ENCODE assay signal across 8 mouse cellular contexts in the genomic region with DNA sequence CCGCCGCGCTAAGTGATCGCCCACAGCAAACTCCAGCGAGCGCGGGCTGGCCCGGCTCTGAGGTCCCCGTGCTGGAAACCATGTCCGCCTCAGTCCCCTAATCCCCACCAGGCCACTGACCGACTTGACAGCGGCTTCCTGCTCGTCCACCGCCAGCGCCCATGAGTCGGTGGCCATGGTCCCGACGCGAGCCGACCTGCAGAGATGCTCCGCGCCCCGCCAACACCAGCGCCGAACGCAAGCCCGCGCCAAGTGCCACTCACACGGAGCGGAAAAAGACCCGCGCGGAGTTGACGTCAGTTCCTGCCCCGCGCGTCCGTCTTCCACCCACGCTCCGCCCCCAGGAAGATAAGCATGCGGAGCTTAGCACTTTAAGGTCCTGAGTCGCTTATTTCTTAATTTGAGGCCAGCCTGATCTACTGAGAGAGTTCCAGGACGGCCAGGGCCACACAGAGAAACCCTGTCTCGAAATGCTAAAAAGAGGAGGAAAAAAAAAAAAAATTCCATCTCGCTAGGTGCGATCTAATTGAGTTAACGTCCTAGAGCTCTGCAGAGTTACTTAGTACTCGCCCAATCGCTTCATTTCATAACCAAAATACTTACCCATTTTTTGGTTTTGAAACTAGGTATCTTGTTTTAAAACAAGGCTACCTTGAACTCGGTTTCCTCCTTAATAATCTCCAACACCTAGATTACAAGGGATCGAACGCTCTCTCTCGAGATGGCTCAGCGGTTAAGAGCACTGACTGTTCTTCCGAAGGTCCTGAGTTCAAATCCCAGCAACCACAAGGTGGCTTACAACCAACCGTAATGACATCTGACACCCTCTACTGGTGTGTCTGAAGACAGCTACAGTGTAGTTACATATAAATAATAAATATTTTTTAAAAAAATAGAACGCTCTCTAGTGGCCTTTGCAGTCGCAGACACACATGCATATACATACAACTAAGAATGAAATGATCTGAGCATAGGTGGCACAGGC. TPM values are rescaled to one million over a fixed set of nuclear protein-coding genes. Genes with fewer than 3 reads are reported as not detected.
DNase-seq lines count a peak whose midpoint lies in the region; ATAC-seq and TF ChIP-seq lines count a peak whose summit lies in the region.

A gene (minus strand): TSS at position 254 of the 985 bp plus-strand sequence.

- H3K79me2 ChIP-seq in C2C12 (ENCODE audit: control insufficient read depth, insufficient read depth): peaks cover 49% of the 10 kb centered on the region

- no peak for TF ChIP-seq CTCF in C2C12 (IDR thresholded peaks at IDR 0.05; ENCODE audit: control insufficient read depth, insufficient read depth, insufficient read length)
- TF ChIP-seq CTCF in brain, embryonic 14.5 days (IDR thresholded peaks at IDR 0.05; ENCODE audit: borderline replicate concordance, extremely low read depth, insufficient read depth, insufficient read length): no peak
- TF ChIP-seq CTCF in kidney, postnatal 0 days (IDR thresholded peaks at IDR 0.05; ENCODE audit: low read depth): peak; percentile 45; the same call in 1 of the 2 replicates

- H3K4me1 ChIP-seq in erythroblast, embryonic 14.5 days (ENCODE audit: control insufficient read depth): peaks cover 39% of the 10 kb centered on the region
- peaks cover 16% of the 10 kb centered on the region for H3K4me1 ChIP-seq in heart, embryonic 12.5 days (replicated peaks)
- no peaks in the 10 kb centered on the region for H3K4me1 ChIP-seq in kidney, postnatal 0 days (replicated peaks; ENCODE audit: insufficient read depth, low read length)
- H3K4me1 ChIP-seq in liver, embryonic 11.5 days (replicated peaks; ENCODE audit: control insufficient read depth, insufficient read depth, low read length): peaks cover 9% of the 10 kb centered on the region
- 0 out of 2 replicates have a peak, but pooled peaks cover 4% of the 10 kb centered on the region for H3K4me1 ChIP-seq in stomach, embryonic 14.5 days (ENCODE audit: control insufficient read depth, insufficient read depth, low read length)

- peak; percentile 95 for ATAC-seq in heart, embryonic 12.5 days (ENCODE audit: insufficient number of reproducible peaks, low FRiP score)
- ATAC-seq in kidney, postnatal 0 days (replicated peaks; ENCODE audit: low FRiP score, low read depth): peak; percentile 91
- peak; percentile 93 for ATAC-seq in liver, embryonic 11.5 days (replicated peaks; ENCODE audit: low FRiP score)
- peak; percentile 91 for ATAC-seq in stomach, embryonic 14.5 days (ENCODE audit: insufficient number of reproducible peaks, insufficient read depth, low FRiP score, low read depth)

- TF ChIP-seq POLR2A in brain, embryonic 14.5 days (IDR thresholded peaks at IDR 0.05; ENCODE audit: borderline replicate concordance, extremely low read depth, insufficient read depth, insufficient read length, poor library complexity, severe bottlenecking): peak; percentile 67; the same call in 1 of the 2 replicates

- WGBS in heart, embryonic 12.5 days: 4% methylated on average over 58 of the region's 58 CpGs
- 4% methylated on average over 58 of the region's 58 CpGs for WGBS in kidney, postnatal 0 days
- 3% methylated on average over 58 of the region's 58 CpGs for WGBS in liver, embryonic 11.5 days
- WGBS in stomach, embryonic 14.5 days: 3% methylated on average over 58 of the region's 58 CpGs

- H3K27me3 ChIP-seq in C2C12 (ENCODE audit: control insufficient read depth, insufficient read depth, insufficient read length): no peaks in the 10 kb centered on the region
- H3K27me3 ChIP-seq in erythroblast, embryonic 14.5 days (ENCODE audit: control insufficient read depth): no peaks in the 10 kb centered on the region
- no peaks in the 10 kb centered on the region for H3K27me3 ChIP-seq in heart, embryonic 12.5 days (replicated peaks)
- no peaks in the 10 kb centered on the region for H3K27me3 ChIP-seq in kidney, postnatal 0 days (ENCODE audit: insufficient read depth, low read length)
- H3K27me3 ChIP-seq in liver, embryonic 11.5 days (replicated peaks; ENCODE audit: control insufficient read depth, insufficient read depth, low read length): no peaks in the 10 kb centered on the region
- H3K27me3 ChIP-seq in stomach, embryonic 14.5 days (ENCODE audit: control insufficient read depth, insufficient read depth, low read length): no peaks in the 10 kb centered on the region

- peak within 1 kb of the TSS; percentile 90 for H3K9ac ChIP-seq in heart, embryonic 12.5 days
- H3K9ac ChIP-seq in kidney, postnatal 0 days (ENCODE audit: low read depth, low read length): peak within 1 kb of the TSS; percentile 90
- H3K9ac ChIP-seq in liver, embryonic 11.5 days (ENCODE audit: low read depth, low read length): peak within 1 kb of the TSS; percentile 82
- H3K9ac ChIP-seq in stomach, embryonic 14.5 days (replicated peaks; ENCODE audit: low read depth, low read length): peak within 1 kb of the TSS; percentile 75

- H3K4me2 ChIP-seq in heart, embryonic 12.5 days: peak within 1 kb of the TSS; percentile 76
- peak within 1 kb of the TSS; percentile 80 for H3K4me2 ChIP-seq in kidney, postnatal 0 days (ENCODE audit: low read length)
- peak within 1 kb of the TSS; percentile 75 for H3K4me2 ChIP-seq in liver, embryonic 11.5 days
- peak within 1 kb of the TSS; percentile 78 for H3K4me2 ChIP-seq in stomach, embryonic 14.5 days (replicated peaks; ENCODE audit: low read depth, low read length)

- peak within 1 kb of the TSS; percentile 84 for H3K27ac ChIP-seq in heart, embryonic 12.5 days (ENCODE audit: poor library complexity, severe bottlenecking)
- H3K27ac ChIP-seq in kidney, postnatal 0 days: peak within 1 kb of the TSS; percentile 92
- peak within 1 kb of the TSS; percentile 86 for H3K27ac ChIP-seq in liver, embryonic 11.5 days (ENCODE audit: low read depth, low read length)
- H3K27ac ChIP-seq in stomach, embryonic 14.5 days (ENCODE audit: low read length): peak within 1 kb of the TSS; percentile 78

- peak; percentile 97 for DNase-seq in brain, embryonic 14.5 days (ENCODE audit: low read depth)
- DNase-seq in kidney, postnatal 0 days (ENCODE audit: low spot score): peak; percentile 95
- peak; percentile 86 for DNase-seq in liver, embryonic 11.5 days (ENCODE audit: low spot score)
- DNase-seq in naive thymus-derived CD4-positive, alpha-beta T cell, adult 2 months (ENCODE audit: low read depth): peak; percentile 93

- no peaks in the 10 kb centered on the region for H3K9me3 ChIP-seq in erythroblast, embryonic 14.5 days (ENCODE audit: control insufficient read depth, low read length)
- H3K9me3 ChIP-seq in heart, embryonic 12.5 days (replicated peaks): no peaks in the 10 kb centered on the region
- H3K9me3 ChIP-seq in kidney, postnatal 0 days (replicated peaks; ENCODE audit: low read length): no peaks in the 10 kb centered on the region
- H3K9me3 ChIP-seq in liver, embryonic 11.5 days (ENCODE audit: control insufficient read depth, low read length): no peaks in the 10 kb centered on the region
- H3K9me3 ChIP-seq in stomach, embryonic 14.5 days (ENCODE audit: control insufficient read depth, low read depth, low read length): no peaks in the 10 kb centered on the region

- H3ac ChIP-seq in C2C12 (ENCODE audit: control insufficient read depth, insufficient read length, low read depth): peak within 1 kb of the TSS; percentile 80

- H3K36me3 ChIP-seq in C2C12 (ENCODE audit: control insufficient read depth, insufficient read depth): peaks cover 8% of the 10 kb centered on the region
- peaks cover 31% of the 10 kb centered on the region for H3K36me3 ChIP-seq in erythroblast, embryonic 14.5 days (ENCODE audit: control insufficient read depth)
- H3K36me3 ChIP-seq in heart, embryonic 12.5 days: peaks cover 13% of the 10 kb centered on the region; the same call in 1 of the 2 replicates
- no peaks in the 10 kb centered on the region for H3K36me3 ChIP-seq in kidney, postnatal 0 days (ENCODE audit: insufficient read depth, low read length)
- H3K36me3 ChIP-seq in liver, embryonic 11.5 days (ENCODE audit: control insufficient read depth, insufficient read depth, low read length): peaks cover 3% of the 10 kb centered on the region; the same call in 1 of the 2 replicates
- H3K36me3 ChIP-seq in stomach, embryonic 14.5 days (ENCODE audit: control insufficient read depth, insufficient read depth, low read length): peaks cover 3% of the 10 kb centered on the region

- H3K4me3 ChIP-seq in C2C12 (ENCODE audit: insufficient read depth, poor library complexity, severe bottlenecking): peak within 1 kb of the TSS; percentile 93
- peak within 1 kb of the TSS; percentile 88 for H3K4me3 ChIP-seq in erythroblast, embryonic 14.5 days (replicated peaks)
- H3K4me3 ChIP-seq in heart, embryonic 12.5 days: peak within 1 kb of the TSS; percentile 94
- peak within 1 kb of the TSS; percentile 92 for H3K4me3 ChIP-seq in kidney, postnatal 0 days (replicated peaks; ENCODE audit: low read depth, low read length)
- H3K4me3 ChIP-seq in liver, embryonic 11.5 days (ENCODE audit: low read depth, low read length): peak within 1 kb of the TSS; percentile 80
- H3K4me3 ChIP-seq in stomach, embryonic 14.5 days (ENCODE audit: low read depth, low read length): peak within 1 kb of the TSS; percentile 90

- H3K79me3 ChIP-seq in C2C12 (ENCODE audit: low read depth): peaks cover 37% of the 10 kb centered on the region

TF ChIP-seq in C2C12, 6 proteins besides CTCF, POLR2A, EP300 and RAD21:
- TF ChIP-seq MYOD1 (IDR thresholded peaks at IDR 0.05; ENCODE audit: control insufficient read depth, insufficient read length, low read depth): no peak
- no peak for TF ChIP-seq USF1 (IDR thresholded peaks at IDR 0.05; ENCODE audit: low read depth)
- no peak for TF ChIP-seq MYOG (IDR thresholded peaks at IDR 0.05; ENCODE audit: control insufficient read depth, extremely low read depth, insufficient read length)
- peak; percentile 91 for TF ChIP-seq MAX (IDR thresholded peaks at IDR 0.05)
- no peak for TF ChIP-seq FOSL1 (IDR thresholded peaks at IDR 0.05; ENCODE audit: insufficient read depth, low read length, poor library complexity, severe bottlenecking)
TF ChIP-seq in C2C12: peak in this region for 1.

RNA-seq across cellular contexts. Expression of the gene that starts here (rescaled TPM):
- polyA plus RNA-seq in C2C12 (2012; fragmentation: generic; extraction: Trizol): 44.0 TPM
- polyA plus RNA-seq in brain, embryonic 14.5 days (2012; rRNA removed): 43.5 and 47.2 TPM in 2 replicates
- polyA plus RNA-seq in erythroblast, embryonic 14.5 days (2012): 4.4 and 5.7 TPM in 2 replicates
- 14.9 and 16.3 TPM in 2 replicates for polyA plus RNA-seq in heart, embryonic 12.5 days (2016; fragmentation: Nextera tagmentation; extraction: Ambion mirVana)
- polyA plus RNA-seq in kidney, postnatal 0 days (2015; fragmentation: Nextera tagmentation; extraction: Ambion mirVana): 13.3 and 13.7 TPM in 2 replicates
- polyA plus RNA-seq in liver, embryonic 11.5 days (2014; fragmentation: Nextera tagmentation; extraction: Ambion mirVana): 35.0 TPM in 2 replicates
- polyA plus RNA-seq in stomach, embryonic 14.5 days (2014; fragmentation: Nextera tagmentation; extraction: Ambion mirVana): 18.4 and 18.8 TPM in 2 replicates

Comparison
In these comparisons a context has a peak if more than half of its experiments do, and no peak if none do; other contexts are left out.
1. Peak in every context shown above with its lines: DNase-seq, ATAC-seq, H3K4me3 ChIP-seq and H3K27ac ChIP-seq.